Mouse (Mus musculus): ENCODE results near the gene Cox7a2.

DNA sequence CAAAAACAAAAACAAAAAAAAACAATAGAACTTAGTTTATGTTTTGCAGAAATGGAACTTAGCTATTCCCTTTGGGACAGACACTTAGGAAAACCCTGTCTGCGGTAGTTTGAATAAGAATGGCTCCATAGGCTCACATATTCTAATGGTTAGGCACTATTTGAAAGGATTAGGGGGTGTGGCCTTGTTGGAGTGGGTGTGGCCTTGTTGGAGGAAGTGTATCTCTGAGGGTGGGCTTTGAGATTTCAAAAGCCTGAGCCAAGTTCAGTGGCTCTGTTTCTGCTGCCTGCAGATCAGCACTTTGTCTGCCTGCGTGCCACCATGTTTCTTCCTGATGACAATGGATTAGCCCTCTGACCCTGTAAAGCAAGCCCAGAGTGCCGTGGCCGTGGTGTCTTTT, 14.6 kb downstream of the Cox7a2 start:
- TF ChIP-seq POLR2A (IDR thresholded peaks at IDR 0.05; ENCODE audit: low read depth, low read length), result no peak
- no peak for TF ChIP-seq CTCF (IDR thresholded peaks at IDR 0.05; ENCODE audit: borderline replicate concordance, insufficient read depth, low read length)

Data from embryonic fibroblast, embryonic 13.5 days (primary cell).